ENCODE assay signal across 8 mouse cellular contexts in genomic region chr6:141488619-141489018, GRCm38 (mm10). TPM values are rescaled to one million over a fixed set of nuclear protein-coding genes. Genes with fewer than 3 reads are reported as not detected.
DNase-seq lines count a peak whose midpoint lies in the region; ATAC-seq and TF ChIP-seq lines count a peak whose summit lies in the region.

No protein-coding gene starts in this region.

- in situ Hi-C loops in ES-E14 (cut with MboI; ENCODE audit: low sequenced_read_pairs in 2 of 2, unreplicated experiment in 2 of 2): loop anchor here in 1 of 2 experiments (10.0 kb wide), 1 partner anchor 556 kb away; no protein-coding TSS in a partner anchor

- WGBS in hindbrain, embryonic 10.5 days: 14% methylated on average over 11 of the region's 11 CpGs
- WGBS in hindbrain, embryonic 12.5 days: 17% methylated on average over 11 of the region's 11 CpGs

- no peaks in the 10 kb centered on the region for H3K36me3 ChIP-seq in hindbrain, embryonic 10.5 days
- no peaks in the 10 kb centered on the region for H3K36me3 ChIP-seq in hindbrain, embryonic 12.5 days
- no peaks in the 10 kb centered on the region for H3K36me3 ChIP-seq in ES-E14 (ENCODE audit: control insufficient read depth, insufficient read depth, low read length, poor library complexity, severe bottlenecking)

- H3K4me2 ChIP-seq in hindbrain, embryonic 12.5 days (replicated peaks): no peak overlapping the region

- peak; percentile 90 for TF ChIP-seq CTCF in layer of hippocampus, adult 2 months (conservative IDR thresholded peaks at IDR 0.05)

- no peak overlapping the region for H3K9ac ChIP-seq in hindbrain, embryonic 12.5 days
- no peak overlapping the region for H3K9ac ChIP-seq in ES-E14 (ENCODE audit: insufficient read depth, low read depth, low read length, poor library complexity, severe bottlenecking)

- DNase-seq in hindbrain, embryonic 10.5 days (ENCODE audit: low spot score): peak; percentile 69
- DNase-seq in ES-E14 (ENCODE audit: low read depth, low spot score): peak; percentile 55
- peak; percentile 1 for DNase-seq in c-Kit-positive CD71-positive TER-119-positive erythroid progenitor cells, embryonic 14.5 days (ENCODE audit: low spot score)
- DNase-seq in layer of hippocampus, adult 2 months (ENCODE audit: low spot score in 2 of 2): peak in 1 of 2 experiments; percentile 65
- DNase-seq in mesoderm, embryonic 11.5 days (ENCODE audit: low read depth, low spot score): peak; percentile 73

- H3K9me3 ChIP-seq in hindbrain, embryonic 10.5 days: no peaks in the 10 kb centered on the region
- H3K9me3 ChIP-seq in hindbrain, embryonic 12.5 days (replicated peaks): no peaks in the 10 kb centered on the region
- no peaks in the 10 kb centered on the region for H3K9me3 ChIP-seq in ES-E14 (ENCODE audit: control insufficient read depth, insufficient read depth, low read depth, low read length)

- H3K27me3 ChIP-seq in hindbrain, embryonic 10.5 days (ENCODE audit: insufficient read depth, poor library complexity, severe bottlenecking): peaks cover 3% of the 10 kb centered on the region; the same call in 1 of the 2 replicates
- H3K27me3 ChIP-seq in hindbrain, embryonic 12.5 days: peaks cover 4% of the 10 kb centered on the region; the same call in 1 of the 2 replicates

- H3K27ac ChIP-seq in hindbrain, embryonic 10.5 days: no peak overlapping the region
- H3K27ac ChIP-seq in hindbrain, embryonic 12.5 days: no peak overlapping the region
- no peak overlapping the region for H3K27ac ChIP-seq in ES-E14 (ENCODE audit: insufficient read depth, low read depth, low read length, poor library complexity, severe bottlenecking)
- H3K27ac ChIP-seq in layer of hippocampus, adult 2 months: no peak overlapping the region

- H3K4me3 ChIP-seq in hindbrain, embryonic 10.5 days: no peak overlapping the region
- no peak overlapping the region for H3K4me3 ChIP-seq in hindbrain, embryonic 12.5 days
- no peak overlapping the region for H3K4me3 ChIP-seq in ES-E14 (ENCODE audit: insufficient read depth in 1 of 2, low read depth in 1 of 2, low read length in 2 of 2, poor library complexity in 1 of 2, severe bottlenecking in 1 of 2)
- H3K4me3 ChIP-seq in layer of hippocampus, adult 2 months: no peak overlapping the region

- no peak for ATAC-seq in hindbrain, embryonic 12.5 days (ENCODE audit: low FRiP score)
- peak; percentile 66 for ATAC-seq in frontal cortex, adult (ENCODE audit: low TSS enrichment)
- ATAC-seq in erythroblast, adult 5-6 weeks (replicated peaks; ENCODE audit: low FRiP score, poor library complexity, severe bottlenecking): no peak

- no peaks in the 10 kb centered on the region for H3K4me1 ChIP-seq in hindbrain, embryonic 10.5 days (replicated peaks)
- H3K4me1 ChIP-seq in hindbrain, embryonic 12.5 days: peaks cover 5% of the 10 kb centered on the region; the same call in 1 of the 2 replicates
- H3K4me1 ChIP-seq in ES-E14 (ENCODE audit: control insufficient read depth in 2 of 2, insufficient read depth in 2 of 2, low read length in 2 of 2, poor library complexity in 1 of 2): no peaks in the 10 kb centered on the region

TF ChIP-seq in ES-E14, 5 proteins besides CTCF, POLR2A, EP300 and RAD21:
- no peak for TF ChIP-seq HCFC1 (IDR thresholded peaks at IDR 0.05; ENCODE audit: borderline replicate concordance, insufficient read depth, low read length)
- peak; percentile 51; the same call in 1 of the 2 replicates for TF ChIP-seq ZC3H11A (IDR thresholded peaks at IDR 0.05; ENCODE audit: borderline replicate concordance, low read depth, low read length)
- no peak for TF ChIP-seq CHD2 (IDR thresholded peaks at IDR 0.05; ENCODE audit: low read depth, low read length)

RNA-seq across cellular contexts. Expression of gene Slco1c1, which starts 35.5 kb away (rescaled TPM):
- polyA plus RNA-seq in hindbrain, embryonic 10.5 days (2016; fragmentation: Nextera tagmentation; extraction: Ambion mirVana): 0.68 and 2.6 TPM in 2 replicates
- 6.3 and 8.7 TPM in 2 replicates for polyA plus RNA-seq in hindbrain, embryonic 12.5 days (2016; fragmentation: Nextera tagmentation; extraction: Ambion mirVana)
- not detected in 2 replicates for total RNA-seq in ES-E14 (2012; rRNA removed)
- 10 to 100 TPM; 41.5 to 51.6 TPM for total RNA-seq in layer of hippocampus, adult 2 months (2021)
- total RNA-seq in erythroblast, adult 5-6 weeks (2015; ENCODE audit: low replicate concordance): not detected in 2 replicates
- not detected in 2 replicates for total RNA-seq in erythroblast, adult 5-6 weeks (2017; ENCODE audit: low replicate concordance)

Comparison
In these comparisons a context has a peak if more than half of its experiments do, and no peak if none do; other contexts are left out.
1. RNA of gene Slco1c1, which starts 35.5 kb away (total RNA-seq): 41.5 to 51.6 TPM in layer of hippocampus, adult 2 months; not detected in ES-E14 and not detected in erythroblast, adult 5-6 weeks; every median in the first group is over 10 times any median in the second.